Mouse (Mus musculus) heart, adult 18-20 months (tissue): ENCODE data around the gene Colgalt1. TPM values are rescaled to one million over a fixed set of nuclear protein-coding genes. Genes with fewer than 3 reads are reported as not detected.

ENCODE experiments used
- DNase-seq, 2 experiments: peaks; one replicate each; pipeline ENCODE4 v3.0.0; 2021 to 2022; ENCODE audit warnings: mixed read lengths in 1 of 2
- microRNA-seq, 2 experiments: library from miRNA; unstranded; fragments of <30 nt; microRNA quantifications; one replicate each; pipeline ENCODE4 v1.2.0; 2022
- total RNA-seq, 2 experiments: library from RNA; stranded (reverse); gene quantifications; 2 replicates each; pipeline ENCODE4 v1.2.3; 2021

Colgalt1 gene
- total RNA-seq, 2 experiments from 2014 or later: 41.6 to 42.4 TPM

GRCm38 (mm10) chr8:71670198-71670597, 59.4 kb downstream of the Colgalt1 start:
- DNase-seq: no peak

GRCm38 (mm10) chr8:71670621-71671548, 60.1 kb downstream of the Colgalt1 start:
- DNase-seq: no peak

GRCm38 (mm10) chr8:71671549-71671965, 60.8 kb downstream of the Colgalt1 start, which contains the start of gene Unc13a:
Unc13a (minus strand) TSS chr8:71671757.
- DNase-seq: peak; percentile 88 to 92

GRCm38 (mm10) chr8:71672168-71672735, 61.5 kb downstream of the Colgalt1 start:
- DNase-seq: no peak

- no peak for DNase-seq
These were observed 63.3 kb downstream of the Colgalt1 start for GRCm38 (mm10) chr8:71674071-71674470.

Small RNA genes within 50 kb of the gene (microRNA-seq; reads per million reads assigned to microRNA genes)
- 0 reads per million in 2 experiments for gene Mir6769b

Other genes with a start within 250 kb of the Colgalt1 start
- 100 to 1,000 TPM; 163 to 174 TPM for gene Use1, start 244.2 kb upstream of the Colgalt1 start, total RNA-seq
- 10 to 100 TPM; 14.2 to 14.9 TPM for gene Ocel1, start 239.7 kb upstream of the Colgalt1 start, total RNA-seq
- 10 to 100 TPM; 48.0 to 53.8 TPM for gene Nr2f6, start 229.0 kb upstream of the Colgalt1 start, total RNA-seq
- gene Ushbp1, start 215.2 kb upstream of the Colgalt1 start, total RNA-seq: 10 to 100 TPM; 20.4 to 23.2 TPM
- 10 to 100 TPM; 67.9 to 69.8 TPM for gene Babam1, start 214.1 kb upstream of the Colgalt1 start, total RNA-seq
- not detected for gene Ankle1, start 205.0 kb upstream of the Colgalt1 start, total RNA-seq
- 10 to 100 TPM; 23.8 to 26.6 TPM for gene Abhd8, start 147.3 kb upstream of the Colgalt1 start, total RNA-seq
- 100 to 1,000 TPM; 126 to 127 TPM for gene Mrpl34, start 146.0 kb upstream of the Colgalt1 start, total RNA-seq
- 10 to 100 TPM; 31.4 to 32.1 TPM for gene Dda1, start 141.8 kb upstream of the Colgalt1 start, total RNA-seq
- gene Ano8, start 125.0 kb upstream of the Colgalt1 start, total RNA-seq: 10 to 100 TPM; 16.6 to 16.9 TPM
- 10 to 100 TPM; 19.1 to 22.2 TPM for gene Gtpbp3, start 122.9 kb upstream of the Colgalt1 start, total RNA-seq
- gene Plvap, start 99.2 kb upstream of the Colgalt1 start, total RNA-seq: 10 to 100 TPM; 23.0 to 30.9 TPM
- not detected for gene Ccdc194, start 85.3 kb upstream of the Colgalt1 start, total RNA-seq
- gene Bst2, start 73.5 kb upstream of the Colgalt1 start, total RNA-seq: 10 to 100 TPM; 19.3 to 40.2 TPM
- 10 to 100 TPM; 28.4 to 28.5 TPM for gene Mvb12a, start 68.1 kb upstream of the Colgalt1 start, total RNA-seq
- under 1 TPM; 0.42 to 0.51 TPM for gene Tmem221, start 52.1 kb upstream of the Colgalt1 start, total RNA-seq
- under 1 TPM; 0.15 TPM for gene Nxnl1, start 44.4 kb upstream of the Colgalt1 start, total RNA-seq
- gene Slc27a1, start 42.1 kb upstream of the Colgalt1 start, total RNA-seq: 100 to 1,000 TPM; 162 to 202 TPM
- gene Pgls, start 18.8 kb upstream of the Colgalt1 start, total RNA-seq: 10 to 100 TPM; 66.5 to 72.2 TPM
- 1 to 10 TPM in 1 of 2 experiments, under 1 TPM in 1; 0.99 to 1.0 TPM for gene Fam129c, start 13.3 kb upstream of the Colgalt1 start, total RNA-seq
- gene Unc13a, start 60.8 kb downstream of the Colgalt1 start, total RNA-seq: under 1 TPM; 0.55 to 0.87 TPM
- 1 to 10 TPM; 7.3 to 8.3 TPM for gene Jak3, start 65.3 kb downstream of the Colgalt1 start, total RNA-seq
- gene Insl3, start 78.2 kb downstream of the Colgalt1 start, total RNA-seq: 1 to 10 TPM; 1.3 to 1.6 TPM
- 1 to 10 TPM; 4.9 to 5.9 TPM for gene B3gnt3, start 90.8 kb downstream of the Colgalt1 start, total RNA-seq
- gene Fcho1, start 114.7 kb downstream of the Colgalt1 start, total RNA-seq: 1 to 10 TPM in 1 of 2 experiments, under 1 TPM in 1; 0.79 to 2.4 TPM